Mouse (Mus musculus) brain, embryonic 14.5 days (tissue): ENCODE measurements around the gene Dcaf1.

ENCODE experiments used
- CTCF ChIP-seq: fragments of 200-500 bp; IDR thresholded peaks from 2 replicates; pipeline ENCODE4 v1.5.1; 2012; ENCODE audit warnings: inconsistent platforms, mild to moderate bottlenecking, moderate library complexity, borderline replicate concordance; ENCODE audit not compliant: insufficient read depth, insufficient read length; ENCODE audit errors: extremely low read depth
- POLR2A ChIP-seq: fragments of 200-500 bp; IDR thresholded peaks from 2 replicates; pipeline ENCODE4 v1.6.1; 2012; ENCODE audit warnings: mild to moderate bottlenecking, inconsistent platforms, borderline replicate concordance; ENCODE audit not compliant: poor library complexity, insufficient read depth, insufficient read length, severe bottlenecking; ENCODE audit errors: extremely low read depth

DNA sequence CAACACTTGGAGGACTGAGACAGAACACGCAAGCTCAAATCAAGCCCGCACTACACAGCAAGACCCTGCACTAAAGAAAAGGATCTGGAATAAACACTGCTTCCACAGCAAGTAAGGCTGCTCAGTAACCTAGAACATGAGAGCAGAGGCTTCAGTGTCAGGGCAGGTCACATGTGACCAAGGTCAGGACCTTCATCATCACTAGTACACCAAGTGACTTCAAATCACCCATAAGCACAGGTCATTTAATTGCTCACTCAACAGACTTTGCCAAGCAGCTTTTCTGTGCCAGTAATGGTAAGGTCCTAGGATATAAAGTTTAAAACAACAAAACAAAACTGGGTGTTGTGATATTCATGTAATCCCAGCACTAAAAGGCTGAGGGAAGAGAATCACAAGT is 38.1 kb upstream of the Dcaf1 start:
- TF ChIP-seq CTCF (no peak), POLR2A (no peak)
